Mouse (Mus musculus): ENCODE measurements around the gene Ets1. TPM values are rescaled to one million over a fixed set of nuclear protein-coding genes. Genes with fewer than 3 reads are reported as not detected.

The Ets1 gene
- polyA plus RNA-seq, 1 experiment: 34.5 TPM

- WGBS: 67% methylated on average over 12 of the region's 12 CpGs
- Histone ChIP-seq H3K4me3 (replicated peaks; ENCODE audit: control insufficient read depth, low read depth, low read length) (no peak overlapping the region), H3K27ac (ENCODE audit: control insufficient read depth, insufficient read depth, low read depth, low read length, poor library complexity) (no peak overlapping the region), H3K4me1 (ENCODE audit: control insufficient read depth, insufficient read depth, low read length) (peaks cover 2% of the 10 kb centered on the region; the same call in 1 of the 2 replicates)
- TF ChIP-seq POLR2A (IDR thresholded peaks at IDR 0.05; ENCODE audit: borderline replicate concordance, control insufficient read depth, low read depth, low read length) (no peak), CTCF (IDR thresholded peaks at IDR 0.05; ENCODE audit: control insufficient read depth, insufficient read depth, low read length) (no peak)
Observed at GRCm38 (mm10) chr9:32740751-32741387, 104.8 kb downstream of the Ets1 start.

GRCm38 (mm10) chr9:32741681-32742080 is 105.7 kb downstream of the Ets1 start:
- WGBS: 82% methylated on average over 2 of the region's 2 CpGs
- Histone ChIP-seq H3K4me3 (replicated peaks; ENCODE audit: control insufficient read depth, low read depth, low read length) (no peak overlapping the region), H3K4me1 (ENCODE audit: control insufficient read depth, insufficient read depth, low read length) (peaks cover 4% of the 10 kb centered on the region), H3K27ac (ENCODE audit: control insufficient read depth, insufficient read depth, low read depth, low read length, poor library complexity) (no peak overlapping the region)
- TF ChIP-seq CTCF (IDR thresholded peaks at IDR 0.05; ENCODE audit: control insufficient read depth, insufficient read depth, low read length): no peak
- no peak for TF ChIP-seq POLR2A (IDR thresholded peaks at IDR 0.05; ENCODE audit: borderline replicate concordance, control insufficient read depth, low read depth, low read length)

GRCm38 (mm10) chr9:32743157-32743556 is 107.1 kb downstream of the Ets1 start:
- Histone ChIP-seq H3K4me3 (replicated peaks; ENCODE audit: control insufficient read depth, low read depth, low read length) (no peak overlapping the region), H3K4me1 (ENCODE audit: control insufficient read depth, insufficient read depth, low read length) (peaks cover 4% of the 10 kb centered on the region), H3K27ac (ENCODE audit: control insufficient read depth, insufficient read depth, low read depth, low read length, poor library complexity) (no peak overlapping the region)
- TF ChIP-seq CTCF (IDR thresholded peaks at IDR 0.05; ENCODE audit: control insufficient read depth, insufficient read depth, low read length): no peak
- TF ChIP-seq POLR2A (IDR thresholded peaks at IDR 0.05; ENCODE audit: borderline replicate concordance, control insufficient read depth, low read depth, low read length): no peak
- 85% methylated on average over 8 of the region's 8 CpGs for WGBS

GRCm38 (mm10) chr9:32743642-32744161 is 107.7 kb downstream of the Ets1 start:
- H3K4me1 ChIP-seq (ENCODE audit: control insufficient read depth, insufficient read depth, low read length): peaks cover 6% of the 10 kb centered on the region
- 75% methylated on average over 9 of the region's 9 CpGs for WGBS
- H3K27ac ChIP-seq (ENCODE audit: control insufficient read depth, insufficient read depth, low read depth, low read length, poor library complexity): no peak overlapping the region
- TF ChIP-seq POLR2A (IDR thresholded peaks at IDR 0.05; ENCODE audit: borderline replicate concordance, control insufficient read depth, low read depth, low read length) (no peak), CTCF (IDR thresholded peaks at IDR 0.05; ENCODE audit: control insufficient read depth, insufficient read depth, low read length) (no peak)
- H3K4me3 ChIP-seq (replicated peaks; ENCODE audit: control insufficient read depth, low read depth, low read length): no peak overlapping the region

GRCm38 (mm10) chr9:32744288-32744687 is 108.3 kb downstream of the Ets1 start:
- WGBS: 80% methylated on average over 9 of the region's 9 CpGs
- H3K4me1 ChIP-seq (ENCODE audit: control insufficient read depth, insufficient read depth, low read length): peaks cover 6% of the 10 kb centered on the region
- no peak overlapping the region for H3K27ac ChIP-seq (ENCODE audit: control insufficient read depth, insufficient read depth, low read depth, low read length, poor library complexity)
- no peak for TF ChIP-seq POLR2A (IDR thresholded peaks at IDR 0.05; ENCODE audit: borderline replicate concordance, control insufficient read depth, low read depth, low read length)
- no peak overlapping the region for H3K4me3 ChIP-seq (replicated peaks; ENCODE audit: control insufficient read depth, low read depth, low read length)

- peaks cover 6% of the 10 kb centered on the region for H3K4me1 ChIP-seq (ENCODE audit: control insufficient read depth, insufficient read depth, low read length)
- TF ChIP-seq POLR2A (IDR thresholded peaks at IDR 0.05; ENCODE audit: borderline replicate concordance, control insufficient read depth, low read depth, low read length) (no peak), CTCF (IDR thresholded peaks at IDR 0.05; ENCODE audit: control insufficient read depth, insufficient read depth, low read length) (no peak)
- 75% methylated on average over 12 of the region's 12 CpGs for WGBS
- no peak overlapping the region for H3K27ac ChIP-seq (ENCODE audit: control insufficient read depth, insufficient read depth, low read depth, low read length, poor library complexity)
- H3K4me3 ChIP-seq (replicated peaks; ENCODE audit: control insufficient read depth, low read depth, low read length): no peak overlapping the region
Observed at GRCm38 (mm10) chr9:32745079-32745763, 109.2 kb downstream of the Ets1 start.

- 43% methylated on average over 8 of the region's 8 CpGs for WGBS
- H3K27ac ChIP-seq (ENCODE audit: control insufficient read depth, insufficient read depth, low read depth, low read length, poor library complexity): peak overlapping the region; percentile 61
- H3K4me1 ChIP-seq (ENCODE audit: control insufficient read depth, insufficient read depth, low read length): peaks cover 4% of the 10 kb centered on the region
- TF ChIP-seq POLR2A (IDR thresholded peaks at IDR 0.05; ENCODE audit: borderline replicate concordance, control insufficient read depth, low read depth, low read length) (no peak), CTCF (IDR thresholded peaks at IDR 0.05; ENCODE audit: control insufficient read depth, insufficient read depth, low read length) (no peak)
- no peak overlapping the region for H3K4me3 ChIP-seq (replicated peaks; ENCODE audit: control insufficient read depth, low read depth, low read length)
Observed at GRCm38 (mm10) chr9:32745998-32746397, 110.0 kb downstream of the Ets1 start.

- peaks cover 4% of the 10 kb centered on the region for H3K4me1 ChIP-seq (ENCODE audit: control insufficient read depth, insufficient read depth, low read length)
- WGBS: 86% methylated on average over 6 of the region's 6 CpGs
- H3K4me3 ChIP-seq (replicated peaks; ENCODE audit: control insufficient read depth, low read depth, low read length): no peak overlapping the region
- TF ChIP-seq CTCF (IDR thresholded peaks at IDR 0.05; ENCODE audit: control insufficient read depth, insufficient read depth, low read length) (no peak), POLR2A (IDR thresholded peaks at IDR 0.05; ENCODE audit: borderline replicate concordance, control insufficient read depth, low read depth, low read length) (no peak)
- H3K27ac ChIP-seq (ENCODE audit: control insufficient read depth, insufficient read depth, low read depth, low read length, poor library complexity): peak overlapping the region; percentile 61; the same call in 1 of the 2 replicates
Observed at GRCm38 (mm10) chr9:32746615-32747014, 110.6 kb downstream of the Ets1 start.

Measured in bone marrow, adult 2 months (tissue).